Mouse (Mus musculus) olfactory bulb, adult 2 months (tissue): Measurements from ENCODE around the gene Pla2g16. TPM values are rescaled to one million over a fixed set of nuclear protein-coding genes. Genes with fewer than 3 reads are reported as not detected.

Experiments used
- H3K27ac ChIP-seq: fragments of 200-500 bp; 2 replicates; pipeline ENCODE4 v1.5.1; 2012; ENCODE audit warnings: low read depth, low read length; ENCODE audit not compliant: insufficient read depth
- H3K4me1 ChIP-seq: fragments of 200-500 bp; 2 replicates; pipeline ENCODE4 v1.6.1; 2012; ENCODE audit warnings: low read length; ENCODE audit not compliant: control insufficient read depth, insufficient read depth
- H3K4me3 ChIP-seq: fragments of 200-500 bp; 2 replicates; pipeline ENCODE4 v1.5.1; 2012; ENCODE audit warnings: mild to moderate bottlenecking, low read depth, low read length, moderate library complexity; ENCODE audit not compliant: insufficient read depth
- CTCF ChIP-seq: fragments of 200-500 bp; IDR thresholded peaks from 2 replicates; pipeline ENCODE4 v1.5.1; 2012; ENCODE audit warnings: low read depth, mild to moderate bottlenecking, low read length, moderate library complexity; ENCODE audit not compliant: insufficient read depth
- POLR2A ChIP-seq: fragments of 200-500 bp; IDR thresholded peaks from 2 replicates; pipeline ENCODE4 v1.6.1; 2012; ENCODE audit warnings: mild to moderate bottlenecking, low read depth, low read length, moderate library complexity; ENCODE audit not compliant: insufficient read depth
- WGBS: fragments of 180-500 bp; shearing (Covaris S2); methylation state at CpG from one replicate; pipeline ENCODE4 v1.1.7; 2018; 5-methylcytosine and 5-hydroxymethylcytosine counted together
- polyA plus RNA-seq: library from polyadenylated mRNA; stranded (reverse); fragments of >200 nt; gene quantifications from 2 replicates; pipeline ENCODE4 v1.2.4, GENCODE M21; 2012; ENCODE audit warnings: low replicate concordance; ENCODE audit not compliant: missing spikeins, insufficient read depth, insufficient read length

The Pla2g16 gene
- polyA plus RNA-seq, 1 experiment, result not detected

GRCm38 (mm10) chr19:7559986-7560385 is 2.7 kb downstream of the Pla2g16 start:
- Histone ChIP-seq H3K4me3 (no peak overlapping the region), H3K4me1 (peaks cover 6% of the 10 kb centered on the region), H3K27ac (no peak overlapping the region)
- no peak for TF ChIP-seq CTCF
- TF ChIP-seq POLR2A, result no peak
- whole genome bisulfite sequencing, result 88% methylated on average over 4 of the region's 4 CpGs

- TF ChIP-seq CTCF, result no peak
- no peak for TF ChIP-seq POLR2A
- WGBS, result 80% methylated on average over 3 of the region's 3 CpGs
- peaks cover 6% of the 10 kb centered on the region for H3K4me1 ChIP-seq
- H3K4me3 ChIP-seq, result no peak overlapping the region
- no peak overlapping the region for H3K27ac ChIP-seq
Observed at GRCm38 (mm10) chr19:7561456-7561855, 4.2 kb downstream of the Pla2g16 start.

- H3K27ac ChIP-seq, result no peak overlapping the region
Observed at GRCm38 (mm10) chr19:7562601-7563129, 5.4 kb downstream of the Pla2g16 start.

GRCm38 (mm10) chr19:7563676-7564075 is 6.4 kb downstream of the Pla2g16 start:
- 0 out of 2 replicates have a peak, but pooled peaks cover 3% of the 10 kb centered on the region for H3K4me1 ChIP-seq
- H3K4me3 ChIP-seq, result no peak overlapping the region
- no peak overlapping the region for H3K27ac ChIP-seq
- WGBS, result 98% methylated on average over 2 of the region's 2 CpGs
- TF ChIP-seq POLR2A (no peak), CTCF (no peak)

More at GRCm38 (mm10) chr19:7562601-7563129, 5.4 kb downstream of the Pla2g16 start:
- no peak for TF ChIP-seq CTCF
- 47% methylated on average over 10 of the region's 10 CpGs for WGBS
- Histone ChIP-seq H3K4me3 (no peak overlapping the region), H3K4me1 (no peaks in the 10 kb centered on the region)

- Histone ChIP-seq H3K4me3 (no peak overlapping the region), H3K27ac (no peak overlapping the region), H3K4me1 (0 out of 2 replicates have a peak, but pooled peaks cover 3% of the 10 kb centered on the region)
- TF ChIP-seq POLR2A, result no peak
- TF ChIP-seq CTCF, result no peak
- WGBS, result 91% methylated on average over 1 of the region's 1 CpGs
Observed at GRCm38 (mm10) chr19:7564457-7564856, 7.2 kb downstream of the Pla2g16 start.

GRCm38 (mm10) chr19:7566826-7567225 is 9.6 kb downstream of the Pla2g16 start:
- WGBS, result 56% methylated on average over 3 of the region's 3 CpGs
- Histone ChIP-seq H3K27ac (no peak overlapping the region), H3K4me1 (0 out of 2 replicates have a peak, but pooled peaks cover 3% of the 10 kb centered on the region), H3K4me3 (no peak overlapping the region)
- TF ChIP-seq POLR2A (no peak), CTCF (no peak)

- Histone ChIP-seq H3K27ac (0 out of 2 replicates have a peak overlapping the region, but pooled peaks have one; percentile 24), H3K4me3 (no peak overlapping the region), H3K4me1 (0 out of 2 replicates have a peak, but pooled peaks cover 3% of the 10 kb centered on the region)
- no peak for TF ChIP-seq POLR2A
- no peak for TF ChIP-seq CTCF
- WGBS, result 68% methylated on average over 3 of the region's 3 CpGs
Observed at GRCm38 (mm10) chr19:7568364-7568763, 11.1 kb downstream of the Pla2g16 start.

- Histone ChIP-seq H3K4me3 (no peak overlapping the region), H3K27ac (no peak overlapping the region), H3K4me1 (0 out of 2 replicates have a peak, but pooled peaks cover 3% of the 10 kb centered on the region)
- WGBS, result 71% methylated on average over 5 of the region's 5 CpGs
- TF ChIP-seq CTCF (no peak), POLR2A (no peak)
Observed at GRCm38 (mm10) chr19:7569650-7570049, 12.4 kb downstream of the Pla2g16 start.

- peaks cover 2% of the 10 kb centered on the region; the same call in 1 of the 2 replicates for H3K4me1 ChIP-seq
- WGBS, result 88% methylated on average over 1 of the region's 1 CpGs
- no peak overlapping the region for H3K4me3 ChIP-seq
- TF ChIP-seq POLR2A, result no peak
- no peak for TF ChIP-seq CTCF
- no peak overlapping the region for H3K27ac ChIP-seq
Observed at GRCm38 (mm10) chr19:7576180-7576579, 18.9 kb downstream of the Pla2g16 start.

GRCm38 (mm10) chr19:7577710-7578109 is 20.5 kb downstream of the Pla2g16 start:
- WGBS, result 88% methylated on average over 3 of the region's 3 CpGs
- H3K4me1 ChIP-seq, result peaks cover 3% of the 10 kb centered on the region; the same call in 1 of the 2 replicates
- no peak overlapping the region for H3K27ac ChIP-seq
- TF ChIP-seq CTCF, result no peak
- TF ChIP-seq POLR2A, result no peak
- H3K4me3 ChIP-seq, result no peak overlapping the region
